Mouse (Mus musculus): ENCODE data around the gene Gadd45gip1. TPM values are rescaled to one million over a fixed set of nuclear protein-coding genes. Genes with fewer than 3 reads are reported as not detected.

The Gadd45gip1 gene
- polyA plus RNA-seq (2015; fragmentation: Nextera tagmentation; extraction: Ambion mirVana) = 36.3 and 37.6 TPM in 2 replicates

GRCm38 (mm10) chr8:84831490-84831889, at the start of gene Gadd45gip1:
Gadd45gip1 (plus strand) TSS chr8:84831522.
- peaks cover 26% of the 10 kb centered on the region for H3K36me3 ChIP-seq (ENCODE audit: control insufficient read depth, insufficient read depth)
- TF ChIP-seq CTCF (IDR thresholded peaks at IDR 0.05; ENCODE audit: low read depth) = peak; percentile 40
- H3K27ac ChIP-seq (ENCODE audit: low read depth, low read length) = peak within 1 kb of the TSS; percentile 71
- 60% methylated on average over 11 of the region's 11 CpGs for WGBS
- no peaks in the 10 kb centered on the region for H3K9me3 ChIP-seq (ENCODE audit: control insufficient read depth)
- no peaks in the 10 kb centered on the region for H3K27me3 ChIP-seq (replicated peaks; ENCODE audit: control insufficient read depth, insufficient read depth, low read length)
- peak within 1 kb of the TSS; percentile 93 for H3K4me3 ChIP-seq (ENCODE audit: low read depth, low read length)
- no peaks in the 10 kb centered on the region for H3K4me1 ChIP-seq (replicated peaks; ENCODE audit: control insufficient read depth, insufficient read depth, low read length)
- ATAC-seq = no peak
- peak within 1 kb of the TSS; percentile 87 for H3K4me2 ChIP-seq (replicated peaks; ENCODE audit: low read depth)
- H3K9ac ChIP-seq (ENCODE audit: low read depth, low read length) = peak within 1 kb of the TSS; percentile 83

GRCm38 (mm10) chr8:84781686-84782505, 49.4 kb upstream of the Gadd45gip1 start:
- no peaks in the 10 kb centered on the region for H3K4me1 ChIP-seq (replicated peaks; ENCODE audit: control insufficient read depth, insufficient read depth, low read length)
- H3K9me3 ChIP-seq (ENCODE audit: control insufficient read depth) = no peaks in the 10 kb centered on the region
- no peak for ATAC-seq
- no peak overlapping the region for H3K4me2 ChIP-seq (replicated peaks; ENCODE audit: low read depth)
- TF ChIP-seq CTCF (IDR thresholded peaks at IDR 0.05; ENCODE audit: low read depth) = no peak
- H3K27me3 ChIP-seq (replicated peaks; ENCODE audit: control insufficient read depth, insufficient read depth, low read length) = peaks cover 77% of the 10 kb centered on the region
- no peak overlapping the region for H3K9ac ChIP-seq (ENCODE audit: low read depth, low read length)
- H3K36me3 ChIP-seq (ENCODE audit: control insufficient read depth, insufficient read depth) = no peaks in the 10 kb centered on the region
- no peak overlapping the region for H3K4me3 ChIP-seq (ENCODE audit: low read depth, low read length)
- WGBS = 27% methylated on average over 5 of the region's 5 CpGs
- no peak overlapping the region for H3K27ac ChIP-seq (ENCODE audit: low read depth, low read length)

GRCm38 (mm10) chr8:84782680-84783079, 48.6 kb upstream of the Gadd45gip1 start:
- Histone ChIP-seq H3K9me3 (ENCODE audit: control insufficient read depth) (no peaks in the 10 kb centered on the region), H3K4me2 (replicated peaks; ENCODE audit: low read depth) (no peak overlapping the region), H3K9ac (ENCODE audit: low read depth, low read length) (no peak overlapping the region), H3K27ac (ENCODE audit: low read depth, low read length) (no peak overlapping the region), H3K36me3 (ENCODE audit: control insufficient read depth, insufficient read depth) (no peaks in the 10 kb centered on the region), H3K4me3 (ENCODE audit: low read depth, low read length) (no peak overlapping the region), H3K4me1 (replicated peaks; ENCODE audit: control insufficient read depth, insufficient read depth, low read length) (no peaks in the 10 kb centered on the region), H3K27me3 (replicated peaks; ENCODE audit: control insufficient read depth, insufficient read depth, low read length) (peaks cover 80% of the 10 kb centered on the region)
- no peak for ATAC-seq
- no peak for TF ChIP-seq CTCF (IDR thresholded peaks at IDR 0.05; ENCODE audit: low read depth)
- 33% methylated on average over 10 of the region's 10 CpGs for WGBS

GRCm38 (mm10) chr8:84783198-84783918, 48.0 kb upstream of the Gadd45gip1 start:
- ATAC-seq = no peak
- Histone ChIP-seq H3K4me2 (replicated peaks; ENCODE audit: low read depth) (no peak overlapping the region), H3K4me1 (replicated peaks; ENCODE audit: control insufficient read depth, insufficient read depth, low read length) (no peaks in the 10 kb centered on the region), H3K27me3 (replicated peaks; ENCODE audit: control insufficient read depth, insufficient read depth, low read length) (peaks cover 79% of the 10 kb centered on the region), H3K9me3 (ENCODE audit: control insufficient read depth) (no peaks in the 10 kb centered on the region), H3K36me3 (ENCODE audit: control insufficient read depth, insufficient read depth) (no peaks in the 10 kb centered on the region), H3K4me3 (ENCODE audit: low read depth, low read length) (no peak overlapping the region), H3K27ac (ENCODE audit: low read depth, low read length) (no peak overlapping the region), H3K9ac (ENCODE audit: low read depth, low read length) (no peak overlapping the region)
- TF ChIP-seq CTCF (IDR thresholded peaks at IDR 0.05; ENCODE audit: low read depth) = no peak
- 31% methylated on average over 11 of the region's 11 CpGs for WGBS

- Histone ChIP-seq H3K4me2 (replicated peaks; ENCODE audit: low read depth) (peak overlapping the region; percentile 13; the same call in 1 of the 2 replicates), H3K4me1 (replicated peaks; ENCODE audit: control insufficient read depth, insufficient read depth, low read length) (no peaks in the 10 kb centered on the region), H3K9ac (ENCODE audit: low read depth, low read length) (no peak overlapping the region), H3K9me3 (ENCODE audit: control insufficient read depth) (no peaks in the 10 kb centered on the region), H3K27ac (ENCODE audit: low read depth, low read length) (no peak overlapping the region), H3K36me3 (ENCODE audit: control insufficient read depth, insufficient read depth) (no peaks in the 10 kb centered on the region), H3K27me3 (replicated peaks; ENCODE audit: control insufficient read depth, insufficient read depth, low read length) (peaks cover 80% of the 10 kb centered on the region), H3K4me3 (ENCODE audit: low read depth, low read length) (peak overlapping the region; percentile 9; the same call in 1 of the 2 replicates)
- no peak for TF ChIP-seq CTCF (IDR thresholded peaks at IDR 0.05; ENCODE audit: low read depth)
- ATAC-seq = no peak
- 9% methylated on average over 33 of the region's 33 CpGs for WGBS
Observed at GRCm38 (mm10) chr8:84783919-84784581, 47.3 kb upstream of the Gadd45gip1 start.
